Mouse (Mus musculus) C2C12 (cell line): ENCODE measurements around the gene Apob.

Experiments used
- CEBPB ChIP-seq: IDR thresholded peaks from one replicate; pipeline ENCODE4 v1.6.1; 2011; ENCODE audit warnings: low read depth, mild to moderate bottlenecking, control low read depth, moderate library complexity
- CTCF ChIP-seq: IDR thresholded peaks from one replicate; pipeline ENCODE4 v1.5.1; 2011; ENCODE audit not compliant: control insufficient read depth, insufficient read depth, insufficient read length
- FOSL1 ChIP-seq: IDR thresholded peaks from one replicate; pipeline ENCODE4 v1.8.0; 2011; ENCODE audit warnings: mild to moderate bottlenecking, low read length; ENCODE audit not compliant: poor library complexity, insufficient read depth, severe bottlenecking
- MAX ChIP-seq: IDR thresholded peaks from one replicate; pipeline ENCODE4 v1.6.1; 2011; ENCODE audit warnings: mild to moderate bottlenecking, control low read depth
- MYOD1 ChIP-seq: IDR thresholded peaks from one replicate; pipeline ENCODE4 v1.6.1; 2011; ENCODE audit warnings: low read depth; ENCODE audit not compliant: control insufficient read depth, insufficient read length

- TF ChIP-seq CTCF (no peak), CEBPB (no peak), MAX (no peak), MYOD1 (no peak), FOSL1 (no peak)
Observed at GRCm38 (mm10) chr12:7977466-7978189, at the start of gene Apob.
